ENCODE assay signal across 12 mouse cellular contexts in the genomic region with DNA sequence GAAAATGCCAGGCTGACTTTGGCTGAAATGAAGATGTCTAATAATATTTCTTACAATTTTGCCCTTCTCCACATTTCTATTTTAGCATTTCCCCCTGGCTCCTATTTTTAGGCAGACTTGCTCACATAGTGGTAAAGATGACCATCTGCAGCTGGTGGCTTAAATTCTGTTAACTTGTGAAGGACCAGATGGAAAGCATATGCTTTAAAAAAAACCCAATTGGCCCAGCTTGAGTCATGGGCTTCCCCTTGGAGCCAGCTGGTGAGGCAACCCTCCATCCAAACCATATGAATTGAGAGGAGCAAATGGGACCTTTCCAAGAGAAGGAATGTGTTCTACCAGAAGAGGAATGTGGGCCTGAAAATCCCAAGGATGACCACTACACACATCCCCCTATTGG.
DNase-seq lines count a peak whose midpoint lies in the region; ATAC-seq and TF ChIP-seq lines count a peak whose summit lies in the region.
"Had no signal": no experiment of that assay in that cellular context is flagged by ENCODE, and none has a peak within 500 bp of the region (broad histone marks: within the 10 kb centered on the region; RNA-seq: fewer than 3 reads in every experiment).

No protein-coding gene starts in this region.

- DNase-seq in gastrocnemius, postnatal 14 days: peak; percentile 12
- DNase-seq in gastrocnemius, adult 18-20 months (ENCODE audit: low spot score): no peak
- peak; percentile 37 for DNase-seq in lung, embryonic 14.5 days
- no peak for DNase-seq in lung, adult 18-20 months
- DNase-seq in cerebellum, adult 11-12 months: peak; percentile 47
- DNase-seq in left cerebral cortex, postnatal 4 days: peak; percentile 24
- no peak for DNase-seq in right cerebral cortex, postnatal 4 days
- DNase-seq in ovary, postnatal 14 days (ENCODE audit: low spot score): no peak
- DNase-seq: liver, postnatal 0 days had no signal

- no peak for ATAC-seq in lung, embryonic 14.5 days (ENCODE audit: insufficient read depth)
- ATAC-seq: activated CD4-positive, CD25-positive, alpha-beta regulatory T cell, adult 4 months; liver, postnatal 0 days; midbrain, embryonic 16.5 days had no signal

- no peaks in the 10 kb centered on the region for H3K4me1 ChIP-seq in lung, embryonic 14.5 days (ENCODE audit: insufficient read depth)
- H3K4me1 ChIP-seq: hindbrain, embryonic 15.5 days had no signal

- H3K27me3 ChIP-seq in lung, embryonic 14.5 days (ENCODE audit: insufficient read depth, low read length): no peaks in the 10 kb centered on the region
- H3K27me3 ChIP-seq: hindbrain, embryonic 15.5 days had no signal

- no peak overlapping the region for H3K27ac ChIP-seq in lung, embryonic 14.5 days (ENCODE audit: low read depth)
- H3K27ac ChIP-seq: hindbrain, embryonic 15.5 days had no signal

- no peaks in the 10 kb centered on the region for H3K36me3 ChIP-seq in lung, embryonic 14.5 days (ENCODE audit: insufficient read depth)
- H3K36me3 ChIP-seq: hindbrain, embryonic 15.5 days had no signal

- intact Hi-C loops in gastrocnemius, postnatal 14 days (cut with DNase I; ENCODE audit: low total_unique reads): no loop called here
- intact Hi-C loops in left cerebral cortex, postnatal 4 days (cut with DNase I): no loop called here

- no peak overlapping the region for H3K4me3 ChIP-seq in lung, embryonic 14.5 days (ENCODE audit: low read depth, low read length)
- H3K4me3 ChIP-seq: hindbrain, embryonic 15.5 days had no signal

- no peaks in the 10 kb centered on the region for H3K9me3 ChIP-seq in lung, embryonic 14.5 days (ENCODE audit: low read depth, low read length)
- H3K9me3 ChIP-seq: hindbrain, embryonic 15.5 days had no signal

- H3K9ac ChIP-seq in lung, embryonic 14.5 days: no peak overlapping the region
- H3K9ac ChIP-seq: hindbrain, embryonic 15.5 days; liver, postnatal 0 days had no signal

- no peak for TF ChIP-seq CTCF in lung, embryonic 14.5 days (IDR thresholded peaks at IDR 0.05; ENCODE audit: low read depth)

- no peak overlapping the region for H3K4me2 ChIP-seq in lung, embryonic 14.5 days
- H3K4me2 ChIP-seq: hindbrain, embryonic 15.5 days had no signal

Comparison
In these comparisons a context has a peak if more than half of its experiments do, and no peak if none do; other contexts are left out.
1. DNase-seq: peak in gastrocnemius, postnatal 14 days (single experiment), lung, embryonic 14.5 days (single experiment), cerebellum, adult 11-12 months (single experiment) and left cerebral cortex, postnatal 4 days (single experiment); none in gastrocnemius, adult 18-20 months (single experiment), lung, adult 18-20 months (0 of 2), right cerebral cortex, postnatal 4 days (single experiment) and ovary, postnatal 14 days (single experiment).